9 mouse cellular contexts compared by ENCODE assay signal in the genomic region with DNA sequence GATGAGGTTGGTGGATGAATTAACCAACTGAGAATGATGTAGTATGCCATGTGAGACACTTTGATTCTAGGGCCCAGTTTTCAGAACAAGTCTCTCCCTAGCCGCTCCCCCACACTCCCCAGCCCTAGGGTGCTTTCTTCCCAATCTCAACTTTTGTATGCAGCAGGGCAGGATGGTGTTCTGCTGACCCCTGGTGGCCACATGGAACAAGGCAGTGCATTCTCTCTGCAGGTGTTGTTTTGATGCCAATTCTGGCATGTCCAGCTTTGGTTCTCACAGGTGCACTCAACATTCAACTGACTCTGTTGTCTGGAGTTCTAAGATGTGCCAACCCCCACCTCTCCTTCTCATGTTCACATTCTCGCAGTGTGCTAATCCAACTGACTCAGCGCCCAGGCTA. TPM values are rescaled to one million over a fixed set of nuclear protein-coding genes. Genes with fewer than 3 reads are reported as not detected.
DNase-seq lines count a peak whose midpoint lies in the region; ATAC-seq lines count a peak whose summit lies in the region.
"Had no signal": no experiment of that assay in that cellular context is flagged by ENCODE, and none has a peak within 500 bp of the region (broad histone marks: within the 10 kb centered on the region; RNA-seq: fewer than 3 reads in every experiment).

No protein-coding gene starts in this region.

- no peaks in the 10 kb centered on the region for H3K27me3 ChIP-seq in intestine, embryonic 15.5 days (replicated peaks)
- H3K27me3 ChIP-seq in limb, embryonic 10.5 days (ENCODE audit: low read depth, poor library complexity, severe bottlenecking) = no peaks in the 10 kb centered on the region
- H3K27me3 ChIP-seq: embryonic facial prominence, embryonic 12.5 days had no signal

- H3K9me3 ChIP-seq in intestine, embryonic 15.5 days = no peaks in the 10 kb centered on the region
- H3K9me3 ChIP-seq in limb, embryonic 10.5 days (replicated peaks) = no peaks in the 10 kb centered on the region
- H3K9me3 ChIP-seq: embryonic facial prominence, embryonic 12.5 days had no signal

- peaks cover 6% of the 10 kb centered on the region; the same call in 1 of the 2 replicates for H3K36me3 ChIP-seq in intestine, embryonic 15.5 days
- peaks cover 18% of the 10 kb centered on the region for H3K36me3 ChIP-seq in limb, embryonic 10.5 days

- DNase-seq in urinary bladder, adult 18-20 months (ENCODE audit: low spot score in 2 of 2) = peak; percentile 33 to 51
- no peak for DNase-seq in urinary bladder, postnatal 4 days (ENCODE audit: low spot score in 2 of 2)
- DNase-seq in cerebellum, adult 9-10 months = peak; percentile 77
- peak; percentile 83 for DNase-seq in limb, embryonic 10.5 days (ENCODE audit: low spot score)
- peak; percentile 64 to 86 for DNase-seq in spleen, postnatal 4 days (ENCODE audit: low spot score in 2 of 2)

- peak; percentile 66; the same call in 1 of the 2 replicates for ATAC-seq in frontal cortex, adult (ENCODE audit: low TSS enrichment)
- ATAC-seq in intestine, embryonic 15.5 days = peak; percentile 27; the same call in 1 of the 2 replicates
- ATAC-seq in monocyte, adult 5-6 weeks (replicated peaks; ENCODE audit: insufficient number of reproducible peaks, low FRiP score, low TSS enrichment, poor library complexity, severe bottlenecking) = peak; percentile 62; the same call in 1 of the 2 replicates

- H3K27ac ChIP-seq in intestine, embryonic 15.5 days = no peak overlapping the region
- H3K27ac ChIP-seq in limb, embryonic 10.5 days = no peak overlapping the region
- H3K27ac ChIP-seq: embryonic facial prominence, embryonic 12.5 days had no signal

- no peak overlapping the region for H3K4me2 ChIP-seq in intestine, embryonic 15.5 days (replicated peaks)
- H3K4me2 ChIP-seq: embryonic facial prominence, embryonic 12.5 days had no signal

- no peaks in the 10 kb centered on the region for H3K4me1 ChIP-seq in intestine, embryonic 15.5 days (replicated peaks)
- H3K4me1 ChIP-seq in limb, embryonic 10.5 days = peaks cover 9% of the 10 kb centered on the region; the same call in 1 of the 2 replicates
- H3K4me1 ChIP-seq: embryonic facial prominence, embryonic 12.5 days had no signal

- 33% methylated on average over 3 of the region's 3 CpGs for WGBS in intestine, embryonic 15.5 days
- 34% methylated on average over 3 of the region's 3 CpGs for WGBS in limb, embryonic 10.5 days

- H3K4me3 ChIP-seq in intestine, embryonic 15.5 days (replicated peaks) = no peak overlapping the region
- no peak overlapping the region for H3K4me3 ChIP-seq in limb, embryonic 10.5 days
- H3K4me3 ChIP-seq: embryonic facial prominence, embryonic 12.5 days had no signal

- no peak overlapping the region for H3K9ac ChIP-seq in intestine, embryonic 15.5 days
- H3K9ac ChIP-seq: embryonic facial prominence, embryonic 12.5 days had no signal

RNA-seq across cellular contexts. Expression of a gene that starts 14.2 kb away (rescaled TPM):
- 0.25 and 0.38 TPM in 2 replicates for polyA plus RNA-seq in intestine, embryonic 15.5 days (2015; fragmentation: Nextera tagmentation; extraction: Ambion mirVana)
- polyA plus RNA-seq in limb, embryonic 10.5 days (2016; fragmentation: Nextera tagmentation; extraction: Ambion mirVana) = 0.60 and 0.69 TPM in 2 replicates
- not detected in 3 replicates for total RNA-seq in monocyte, adult 5-6 weeks (2017)

RNA-seq across cellular contexts. Expression of a gene that starts 39.2 kb away (rescaled TPM):
- 48.9 and 54.8 TPM in 2 replicates for polyA plus RNA-seq in intestine, embryonic 15.5 days (2015; fragmentation: Nextera tagmentation; extraction: Ambion mirVana)
- polyA plus RNA-seq in limb, embryonic 10.5 days (2016; fragmentation: Nextera tagmentation; extraction: Ambion mirVana) = 74.8 and 86.2 TPM in 2 replicates
- total RNA-seq in monocyte, adult 5-6 weeks (2017) = 16.1 to 32.9 TPM (median 21.0 TPM) in 3 replicates

Comparison
In these comparisons a context has a peak if more than half of its experiments do, and no peak if none do; other contexts are left out.
1. DNase-seq: peak in urinary bladder, adult 18-20 months (2 of 2), cerebellum, adult 9-10 months (single experiment), limb, embryonic 10.5 days (single experiment) and spleen, postnatal 4 days (2 of 2); none in urinary bladder, postnatal 4 days (0 of 2).
2. Peak in every context shown above with its lines, with median percentiles within 50 percentile points of each other: ATAC-seq.